Mouse (Mus musculus) spleen, adult 2 months (tissue): Measurements from ENCODE around the gene Tor1a.

ENCODE experiments used
- CTCF ChIP-seq: fragments of 200-500 bp; IDR thresholded peaks from 2 replicates; pipeline ENCODE4 v1.5.1; 2011; ENCODE audit warnings: mild to moderate bottlenecking, inconsistent platforms; ENCODE audit not compliant: insufficient read depth, insufficient read length, insufficient replicate concordance; ENCODE audit errors: extremely low read depth
- POLR2A ChIP-seq: fragments of 200-500 bp; IDR thresholded peaks from 2 replicates; pipeline ENCODE4 v1.6.1; 2011; ENCODE audit warnings: low read depth, low read length, inconsistent platforms

DNA sequence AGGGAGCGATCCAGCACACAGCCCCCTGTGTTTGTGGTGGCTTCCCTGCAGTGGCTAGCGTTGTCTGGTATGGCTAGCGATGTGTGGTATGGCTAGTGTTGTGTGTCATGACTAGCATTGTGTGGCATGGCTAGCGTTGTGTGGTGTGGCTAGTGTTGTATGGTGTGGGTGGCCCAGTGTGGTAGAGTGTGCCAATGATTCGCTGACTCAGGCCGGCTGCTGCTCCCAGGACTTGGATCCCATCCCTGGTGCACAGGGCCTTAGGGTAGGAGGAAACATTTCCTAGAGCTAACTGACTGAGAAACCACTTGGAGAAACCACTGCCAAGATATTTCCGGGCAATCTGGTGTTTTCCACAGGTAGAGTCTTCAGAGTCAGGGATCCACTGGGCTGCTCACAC, 50.1 kb downstream of the Tor1a start:
- no peak for TF ChIP-seq POLR2A
- no peak for TF ChIP-seq CTCF
